Mouse (Mus musculus) neural tube, embryonic 14.5 days (tissue): ENCODE measurements around the gene Smurf1. TPM values are rescaled to one million over a fixed set of nuclear protein-coding genes. Genes with fewer than 3 reads are reported as not detected.

ENCODE experiments used
- ATAC-seq: fragments of 200-750 bp; cut with Nextera tagmentation; 2 replicates; pipeline ENCODE4 v1.8.0; 2017; ENCODE audit warnings: low read depth, mild to moderate bottlenecking, moderate TSS enrichment, moderate library complexity
- H3K27ac ChIP-seq: fragments of 300-500 bp; sonication (generic); 2 replicates; pipeline ENCODE4 v1.5.1; 2014; ENCODE audit warnings: low read depth, mild to moderate bottlenecking, control low read depth, low read length, moderate library complexity, mixed read lengths
- H3K27me3 ChIP-seq: fragments of 300-500 bp; sonication (generic); 2 replicates; pipeline ENCODE4 v1.6.1; 2014; ENCODE audit warnings: low read length; ENCODE audit not compliant: control insufficient read depth, insufficient read depth
- H3K36me3 ChIP-seq: fragments of 300-500 bp; sonication (generic); 2 replicates; pipeline ENCODE4 v1.6.1; 2014; ENCODE audit warnings: low read length, mixed read lengths; ENCODE audit not compliant: control insufficient read depth, insufficient read depth
- H3K4me1 ChIP-seq: fragments of 300-500 bp; sonication (generic); 2 replicates; pipeline ENCODE4 v1.6.1; 2014; ENCODE audit warnings: low read length; ENCODE audit not compliant: control insufficient read depth, insufficient read depth
- H3K4me2 ChIP-seq: fragments of 300-500 bp; sonication (generic); 2 replicates; pipeline ENCODE4 v1.6.1; 2014; ENCODE audit warnings: mild to moderate bottlenecking, low read depth, low read length, control low read depth
- H3K4me3 ChIP-seq: fragments of 300-500 bp; sonication (generic); 2 replicates; pipeline ENCODE4 v1.5.1; 2014; ENCODE audit warnings: low read depth, low read length, control low read depth, mixed read lengths
- H3K9ac ChIP-seq: fragments of 300-500 bp; sonication (generic); replicated peaks from 2 replicates; pipeline ENCODE4 v1.6.1; 2014; ENCODE audit warnings: low read depth, mild to moderate bottlenecking, control low read depth, low read length, mixed read lengths
- H3K9me3 ChIP-seq: fragments of 300-500 bp; sonication (generic); 2 replicates; pipeline ENCODE4 v1.6.1; 2016; ENCODE audit warnings: low read length; ENCODE audit not compliant: control insufficient read depth
- WGBS: fragments of 180-500 bp; shearing (Covaris S2); extraction: QIAGEN DNeasy Blood & Tissue Kit; methylation state at CpG from one replicate; pipeline ENCODE4 v1.1.7; 2014; 5-methylcytosine and 5-hydroxymethylcytosine counted together
- polyA plus RNA-seq: library from polyadenylated mRNA; unstranded; fragments of >200 nt; fragmentation: Nextera tagmentation; extraction: Ambion mirVana; gene quantifications from 2 replicates; pipeline ENCODE4 v1.2.1, GENCODE M21; 2014

Gene Smurf1
- polyA plus RNA-seq: 30.3 and 32.9 TPM in 2 replicates

- WGBS: under 1% methylated on average over 56 of the region's 89 CpGs
- no peaks in the 10 kb centered on the region for H3K9me3 ChIP-seq
Measured at GRCm38 (mm10) chr5:144965639-144966351, at the start of gene Smurf1. Gene Smurf1, minus strand, starts transcription at chr5:144965847.

GRCm38 (mm10) chr5:145014278-145014677, 48.6 kb upstream of the Smurf1 start:
- no peak for ATAC-seq
- H3K27me3 ChIP-seq: no peaks in the 10 kb centered on the region
- H3K9ac ChIP-seq: no peak overlapping the region
- H3K4me3 ChIP-seq: no peak overlapping the region
- H3K4me1 ChIP-seq: no peaks in the 10 kb centered on the region
- H3K36me3 ChIP-seq: no peaks in the 10 kb centered on the region
- H3K27ac ChIP-seq: no peak overlapping the region
- 93% methylated on average over 1 of the region's 1 CpGs for WGBS
- no peaks in the 10 kb centered on the region for H3K9me3 ChIP-seq
- H3K4me2 ChIP-seq: no peak overlapping the region

More at GRCm38 (mm10) chr5:144965639-144966351, at the start of gene Smurf1:
- Histone ChIP-seq H3K27ac (peak within 1 kb of the TSS; percentile 89), H3K4me3 (peak within 1 kb of the TSS; percentile 92), H3K4me2 (peak within 1 kb of the TSS; percentile 76), H3K9ac (peak within 1 kb of the TSS; percentile 94), H3K4me1 (peaks cover 12% of the 10 kb centered on the region), H3K27me3 (no peaks in the 10 kb centered on the region), H3K36me3 (no peaks in the 10 kb centered on the region)
- ATAC-seq: peak; percentile 76

- H3K4me1 ChIP-seq: no peaks in the 10 kb centered on the region
- WGBS: 88% methylated on average over 15 of the region's 15 CpGs
- H3K36me3 ChIP-seq: no peaks in the 10 kb centered on the region
- no peaks in the 10 kb centered on the region for H3K9me3 ChIP-seq
- no peak overlapping the region for H3K4me2 ChIP-seq
- no peak overlapping the region for H3K27ac ChIP-seq
- H3K4me3 ChIP-seq: no peak overlapping the region
- H3K9ac ChIP-seq: no peak overlapping the region
- no peak for ATAC-seq
- no peaks in the 10 kb centered on the region for H3K27me3 ChIP-seq
Measured at GRCm38 (mm10) chr5:145008878-145009659, 43.4 kb upstream of the Smurf1 start.

- WGBS: 85% methylated on average over 6 of the region's 6 CpGs
- no peak for ATAC-seq
- no peaks in the 10 kb centered on the region for H3K4me1 ChIP-seq
- H3K9ac ChIP-seq: no peak overlapping the region
- no peaks in the 10 kb centered on the region for H3K36me3 ChIP-seq
- no peak overlapping the region for H3K4me2 ChIP-seq
- H3K27ac ChIP-seq: no peak overlapping the region; the same call in 1 of the 2 replicates
- no peaks in the 10 kb centered on the region for H3K9me3 ChIP-seq
- no peak overlapping the region for H3K4me3 ChIP-seq
- H3K27me3 ChIP-seq: no peaks in the 10 kb centered on the region
Measured at GRCm38 (mm10) chr5:145005596-145005995, 39.9 kb upstream of the Smurf1 start.

- H3K4me1 ChIP-seq: no peaks in the 10 kb centered on the region
- WGBS: 91% methylated on average over 9 of the region's 9 CpGs
- H3K36me3 ChIP-seq: no peaks in the 10 kb centered on the region
- H3K4me3 ChIP-seq: no peak overlapping the region
- H3K4me2 ChIP-seq: no peak overlapping the region
- no peaks in the 10 kb centered on the region for H3K9me3 ChIP-seq
- no peak overlapping the region for H3K27ac ChIP-seq
- no peaks in the 10 kb centered on the region for H3K27me3 ChIP-seq
- ATAC-seq: no peak
- H3K9ac ChIP-seq: no peak overlapping the region
Measured at GRCm38 (mm10) chr5:145004495-145004894, 38.8 kb upstream of the Smurf1 start.

GRCm38 (mm10) chr5:145003362-145003761, 37.7 kb upstream of the Smurf1 start:
- Histone ChIP-seq H3K27ac (no peak overlapping the region), H3K4me1 (no peaks in the 10 kb centered on the region), H3K9ac (no peak overlapping the region), H3K9me3 (no peaks in the 10 kb centered on the region), H3K36me3 (no peaks in the 10 kb centered on the region), H3K4me3 (no peak overlapping the region), H3K4me2 (no peak overlapping the region), H3K27me3 (no peaks in the 10 kb centered on the region)
- ATAC-seq: no peak
- WGBS: 78% methylated on average over 3 of the region's 3 CpGs

- ATAC-seq: no peak
- no peaks in the 10 kb centered on the region for H3K36me3 ChIP-seq
Measured at GRCm38 (mm10) chr5:144998491-144998890, 32.8 kb upstream of the Smurf1 start.

GRCm38 (mm10) chr5:144990481-144990880, 24.8 kb upstream of the Smurf1 start:
- no peak for ATAC-seq
- no peaks in the 10 kb centered on the region for H3K4me1 ChIP-seq
- H3K4me3 ChIP-seq: no peak overlapping the region
- H3K4me2 ChIP-seq: no peak overlapping the region
- H3K27me3 ChIP-seq: no peaks in the 10 kb centered on the region
- H3K36me3 ChIP-seq: no peaks in the 10 kb centered on the region
- H3K27ac ChIP-seq: no peak overlapping the region
- 73% methylated on average over 5 of the region's 5 CpGs for WGBS
- H3K9ac ChIP-seq: no peak overlapping the region
- H3K9me3 ChIP-seq: no peaks in the 10 kb centered on the region

More at GRCm38 (mm10) chr5:144998491-144998890, 32.8 kb upstream of the Smurf1 start:
- Histone ChIP-seq H3K4me2 (no peak overlapping the region), H3K9ac (no peak overlapping the region), H3K27me3 (no peaks in the 10 kb centered on the region), H3K9me3 (no peaks in the 10 kb centered on the region), H3K27ac (no peak overlapping the region), H3K4me3 (no peak overlapping the region), H3K4me1 (no peaks in the 10 kb centered on the region)
- 33% methylated on average over 2 of the region's 2 CpGs for WGBS

GRCm38 (mm10) chr5:144990051-144990450, 24.4 kb upstream of the Smurf1 start:
- H3K4me2 ChIP-seq: no peak overlapping the region
- WGBS: 46% methylated on average over 2 of the region's 2 CpGs

More at GRCm38 (mm10) chr5:144990051-144990450, 24.4 kb upstream of the Smurf1 start:
- Histone ChIP-seq H3K4me1 (no peaks in the 10 kb centered on the region), H3K27me3 (no peaks in the 10 kb centered on the region), H3K9me3 (no peaks in the 10 kb centered on the region), H3K27ac (no peak overlapping the region), H3K9ac (no peak overlapping the region), H3K36me3 (no peaks in the 10 kb centered on the region), H3K4me3 (no peak overlapping the region)
- ATAC-seq: no peak
